32 mouse cellular contexts compared by ENCODE assay signal in the genomic region with DNA sequence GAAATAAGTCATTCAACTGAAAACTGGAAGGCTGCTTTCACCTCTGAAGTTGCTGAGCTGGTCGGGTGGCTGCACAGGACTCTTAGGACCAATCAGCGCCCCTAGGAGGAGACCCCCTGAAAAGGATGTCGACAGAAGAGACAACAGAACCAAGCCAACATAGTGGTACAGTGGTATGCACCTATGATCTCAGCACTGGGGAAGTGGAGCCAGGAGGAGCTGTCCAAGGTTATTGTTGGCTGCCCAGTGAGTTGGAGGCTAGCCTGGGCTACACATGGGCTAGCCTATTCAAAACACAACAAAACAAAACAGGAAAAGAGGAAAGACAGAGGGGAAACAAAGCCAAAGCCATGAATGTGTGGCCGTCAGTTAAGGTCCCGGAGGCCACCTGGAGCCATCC. TPM values are rescaled to one million over a fixed set of nuclear protein-coding genes. Genes with fewer than 3 reads are reported as not detected.
"Had no signal": no experiment of that assay in that cellular context is flagged by ENCODE, and none has a peak within 500 bp of the region (broad histone marks: within the 10 kb centered on the region; RNA-seq: fewer than 3 reads in every experiment).

No protein-coding gene starts in this region.

- H3K4me3 ChIP-seq: left cerebral cortex, adult 2 months; limb, embryonic 10.5 days; limb, embryonic 12.5 days; limb, embryonic 13.5 days; limb, embryonic 15.5 days; liver, embryonic 12.5 days; liver, embryonic 13.5 days; liver, embryonic 15.5 days; lung, embryonic 15.5 days; megakaryocyte, embryonic 14.5 days; midbrain, embryonic 10.5 days; midbrain, embryonic 12.5 days; midbrain, embryonic 15.5 days; neural tube, embryonic 12.5 days; neural tube, embryonic 13.5 days had no signal

- H3K9ac ChIP-seq: limb, embryonic 12.5 days; limb, embryonic 13.5 days; limb, embryonic 15.5 days; liver, embryonic 12.5 days; liver, embryonic 13.5 days; liver, embryonic 14.5 days; liver, embryonic 15.5 days; liver, postnatal 0 days; lung, embryonic 14.5 days; lung, embryonic 15.5 days; midbrain, embryonic 12.5 days; midbrain, embryonic 15.5 days; neural tube, embryonic 12.5 days; neural tube, embryonic 13.5 days had no signal

- H3K9me3 ChIP-seq: limb, embryonic 10.5 days; limb, embryonic 12.5 days; limb, embryonic 15.5 days; liver, embryonic 12.5 days; liver, embryonic 13.5 days; liver, embryonic 15.5 days; lung, embryonic 15.5 days; megakaryocyte, embryonic 14.5 days; midbrain, embryonic 10.5 days; midbrain, embryonic 12.5 days; midbrain, embryonic 15.5 days; neural tube, embryonic 12.5 days; neural tube, embryonic 13.5 days had no signal

- H3K27ac ChIP-seq: left cerebral cortex, adult 2 months; limb, embryonic 10.5 days; limb, embryonic 12.5 days; limb, embryonic 13.5 days; limb, embryonic 15.5 days; liver, embryonic 12.5 days; liver, embryonic 13.5 days; liver, embryonic 14.5 days; liver, embryonic 15.5 days; lung, embryonic 15.5 days; macrophage; midbrain, embryonic 10.5 days; midbrain, embryonic 12.5 days; midbrain, embryonic 15.5 days; neural tube, embryonic 12.5 days; neural tube, embryonic 13.5 days had no signal

- H3K4me2 ChIP-seq: limb, embryonic 12.5 days; limb, embryonic 13.5 days; limb, embryonic 15.5 days; liver, embryonic 11.5 days; liver, embryonic 12.5 days; liver, embryonic 13.5 days; liver, embryonic 15.5 days; lung, embryonic 14.5 days; lung, embryonic 15.5 days; midbrain, embryonic 12.5 days; midbrain, embryonic 15.5 days; neural tube, embryonic 12.5 days; neural tube, embryonic 13.5 days had no signal

- H3K4me1 ChIP-seq: limb, embryonic 12.5 days; limb, embryonic 15.5 days; liver, embryonic 12.5 days; liver, embryonic 13.5 days; liver, embryonic 15.5 days; lung, embryonic 15.5 days; megakaryocyte, embryonic 14.5 days; midbrain, embryonic 12.5 days; midbrain, embryonic 15.5 days; neural tube, embryonic 12.5 days had no signal

- DNase-seq: left cerebral cortex, postnatal 4 days; liver; liver, embryonic 13.5 days; liver, postnatal 0 days; lung, adult 18-20 months; lung, adult 2 months; lung, embryonic 14.5 days; lung, postnatal 10 days; lung, postnatal 14 days; lung, postnatal 36 days; midbrain, embryonic 14.5 days had no signal

- ATAC-seq: liver, embryonic 12.5 days; liver, postnatal 0 days; lung, postnatal 0 days; midbrain, embryonic 15.5 days; midbrain, embryonic 16.5 days had no signal

- H3K27me3 ChIP-seq: limb, embryonic 12.5 days; limb, embryonic 13.5 days; limb, embryonic 15.5 days; liver, embryonic 13.5 days; liver, embryonic 15.5 days; lung, embryonic 15.5 days; midbrain, embryonic 12.5 days; midbrain, embryonic 15.5 days; neural tube, embryonic 12.5 days; neural tube, embryonic 13.5 days had no signal

- H3K36me3 ChIP-seq: limb, embryonic 10.5 days; limb, embryonic 12.5 days; limb, embryonic 13.5 days; limb, embryonic 15.5 days; liver, embryonic 12.5 days; lung, embryonic 15.5 days; midbrain, embryonic 10.5 days; midbrain, embryonic 12.5 days; midbrain, embryonic 15.5 days; neural tube, embryonic 12.5 days; neural tube, embryonic 13.5 days had no signal

RNA-seq across cellular contexts. Expression of gene Hnf1a, which starts 12.8 kb away (rescaled TPM):
- polyA plus RNA-seq: limb, embryonic 11.5 days; limb, embryonic 12.5 days; limb, embryonic 13.5 days; limb, embryonic 15.5 days; lung, adult 2 months; lung, embryonic 14.5 days; lung, postnatal 0 days; macrophage; midbrain, embryonic 14.5 days; neural tube, embryonic 11.5 days had no signal

RNA-seq across cellular contexts. Expression of gene Oasl1, which starts 35.0 kb away (rescaled TPM):
- polyA plus RNA-seq: midbrain, embryonic 10.5 days; midbrain, embryonic 16.5 days had no signal
